Mouse (Mus musculus) ES-Bruce4 (cell line): ENCODE results near the gene Itsn1. TPM values are rescaled to one million over a fixed set of nuclear protein-coding genes. Genes with fewer than 3 reads are reported as not detected.

Experiments used
- H3K27ac ChIP-seq: 2 replicates; pipeline ENCODE4 v1.5.1; 2012; ENCODE audit warnings: low read length, inconsistent platforms; ENCODE audit not compliant: insufficient read depth
- H3K27me3 ChIP-seq: 2 replicates; pipeline ENCODE4 v1.6.1; 2012; ENCODE audit warnings: mild to moderate bottlenecking, low read length, inconsistent platforms; ENCODE audit not compliant: control insufficient read depth, poor library complexity, insufficient read depth, severe bottlenecking
- H3K36me3 ChIP-seq: 2 replicates; pipeline ENCODE4 v1.6.1; 2012; ENCODE audit warnings: inconsistent platforms, mild to moderate bottlenecking, low read length, moderate library complexity; ENCODE audit not compliant: control insufficient read depth, poor library complexity, insufficient read depth, severe bottlenecking
- H3K4me1 ChIP-seq: one replicate; pipeline ENCODE4 v1.8.1; 2011; ENCODE audit warnings: low read length; ENCODE audit not compliant: control insufficient read depth, insufficient read depth
- H3K4me3 ChIP-seq: 2 replicates; pipeline ENCODE4 v1.5.1; 2011; ENCODE audit warnings: low read depth, mild to moderate bottlenecking, low read length
- H3K9ac ChIP-seq: 2 replicates; pipeline ENCODE4 v1.6.1; 2012; ENCODE audit warnings: low read depth, mild to moderate bottlenecking, inconsistent platforms; ENCODE audit not compliant: poor library complexity, severe bottlenecking
- H3K9me3 ChIP-seq: replicated peaks from 2 replicates; pipeline ENCODE4 v1.6.1; 2012; ENCODE audit warnings: mild to moderate bottlenecking, low read length, inconsistent platforms; ENCODE audit not compliant: control insufficient read depth, poor library complexity, insufficient read depth, severe bottlenecking
- CTCF ChIP-seq: IDR thresholded peaks from one replicate; pipeline ENCODE4 v1.8.1; 2011; ENCODE audit warnings: low read depth, low read length
- EP300 ChIP-seq: IDR thresholded peaks from 2 replicates; pipeline ENCODE4 v1.6.1; 2011; ENCODE audit warnings: low read depth, low read length; ENCODE audit not compliant: insufficient read depth
- POLR2A ChIP-seq: IDR thresholded peaks from one replicate; pipeline ENCODE4 v1.8.1; 2011; ENCODE audit warnings: low read length; ENCODE audit not compliant: insufficient read depth
- polyA plus RNA-seq: library from polyadenylated mRNA; stranded (reverse); fragments of >200 nt; gene quantifications from 2 replicates; pipeline ENCODE4 v1.2.4, GENCODE M21; 2011; ENCODE audit warnings: low read depth; ENCODE audit not compliant: missing spikeins, insufficient read depth, insufficient read length

Gene Itsn1
- polyA plus RNA-seq, 1 experiment = 85.7 TPM

DNA sequence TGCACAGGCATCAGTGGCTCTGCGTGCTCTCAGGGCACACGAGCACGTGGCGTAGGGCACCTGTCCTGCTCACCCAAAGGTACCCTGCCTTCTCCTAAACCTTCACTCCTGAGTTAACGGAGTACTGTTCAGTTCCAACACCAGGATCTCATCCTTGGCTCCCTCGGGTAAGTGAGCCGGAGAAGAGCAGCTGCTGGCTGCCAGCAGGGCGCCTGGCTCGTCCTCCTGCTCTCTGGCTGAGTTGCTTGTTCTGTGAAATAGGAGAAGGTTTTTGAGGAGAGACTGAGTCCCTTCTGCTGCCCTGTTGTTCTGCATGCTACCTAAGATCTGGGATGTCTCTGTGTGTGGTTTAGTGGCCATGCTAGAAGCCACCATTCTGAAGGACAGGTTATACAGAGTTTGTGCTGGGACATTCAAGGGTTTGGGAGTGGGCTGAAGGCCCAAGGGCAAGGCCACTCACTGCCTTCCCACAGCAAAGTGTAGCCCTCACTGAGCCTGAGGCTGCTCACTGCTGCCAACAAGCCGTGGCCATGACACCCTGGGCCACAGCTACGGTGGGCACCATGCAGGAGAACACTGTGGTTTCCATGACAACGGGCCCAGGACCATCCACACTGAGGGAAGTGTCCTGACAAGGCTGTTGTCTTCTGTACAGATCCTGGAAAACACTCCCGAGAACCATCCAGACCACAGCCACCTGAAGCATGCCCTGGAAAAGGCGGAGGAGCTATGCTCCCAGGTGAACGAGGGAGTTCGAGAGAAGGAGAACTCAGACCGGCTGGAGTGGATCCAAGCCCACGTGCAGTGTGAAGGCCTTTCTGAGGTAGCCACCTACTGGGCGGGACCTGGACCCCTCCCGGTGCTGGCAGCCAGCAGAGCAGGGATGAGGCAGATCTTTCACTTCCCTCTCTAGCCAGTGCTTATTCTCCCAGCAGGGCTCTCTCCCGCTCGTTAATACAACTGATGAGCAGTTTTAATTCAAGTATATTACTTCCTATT is 170.1 kb downstream of the Itsn1 start:
- Histone ChIP-seq H3K9me3 (no peaks in the 10 kb centered on the region), H3K4me3 (no peak overlapping the region), H3K9ac (no peak overlapping the region), H3K36me3 (no peaks in the 10 kb centered on the region), H3K27me3 (no peaks in the 10 kb centered on the region), H3K27ac (no peak overlapping the region), H3K4me1 (no peaks in the 10 kb centered on the region)
- no peak for TF ChIP-seq POLR2A

DNA sequence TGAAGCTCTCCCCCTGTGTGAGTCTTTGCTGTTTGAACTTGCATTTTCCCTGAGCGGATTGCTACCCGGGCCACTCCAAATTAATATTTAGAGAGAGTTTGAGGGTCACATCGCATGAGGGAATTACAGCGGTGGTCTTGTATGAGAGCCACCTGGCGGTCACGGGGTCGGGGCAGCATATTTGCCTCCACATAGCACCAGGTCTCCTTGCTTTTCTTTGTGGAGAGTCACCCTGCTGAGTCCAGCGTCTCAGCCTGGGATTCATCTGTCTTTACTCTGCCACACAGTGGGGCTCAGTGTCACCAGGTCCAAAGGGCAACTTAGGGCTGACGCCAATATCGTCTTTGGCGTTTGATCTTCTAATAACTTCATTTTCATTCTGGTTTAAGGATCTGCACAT is 171.2 kb downstream of the Itsn1 start:
- Histone ChIP-seq H3K36me3 (no peaks in the 10 kb centered on the region), H3K27ac (no peak overlapping the region), H3K9me3 (no peaks in the 10 kb centered on the region), H3K4me3 (no peak overlapping the region), H3K27me3 (no peaks in the 10 kb centered on the region), H3K4me1 (no peaks in the 10 kb centered on the region), H3K9ac (no peak overlapping the region)
- TF ChIP-seq POLR2A (no peak), EP300 (no peak), CTCF (no peak)

DNA sequence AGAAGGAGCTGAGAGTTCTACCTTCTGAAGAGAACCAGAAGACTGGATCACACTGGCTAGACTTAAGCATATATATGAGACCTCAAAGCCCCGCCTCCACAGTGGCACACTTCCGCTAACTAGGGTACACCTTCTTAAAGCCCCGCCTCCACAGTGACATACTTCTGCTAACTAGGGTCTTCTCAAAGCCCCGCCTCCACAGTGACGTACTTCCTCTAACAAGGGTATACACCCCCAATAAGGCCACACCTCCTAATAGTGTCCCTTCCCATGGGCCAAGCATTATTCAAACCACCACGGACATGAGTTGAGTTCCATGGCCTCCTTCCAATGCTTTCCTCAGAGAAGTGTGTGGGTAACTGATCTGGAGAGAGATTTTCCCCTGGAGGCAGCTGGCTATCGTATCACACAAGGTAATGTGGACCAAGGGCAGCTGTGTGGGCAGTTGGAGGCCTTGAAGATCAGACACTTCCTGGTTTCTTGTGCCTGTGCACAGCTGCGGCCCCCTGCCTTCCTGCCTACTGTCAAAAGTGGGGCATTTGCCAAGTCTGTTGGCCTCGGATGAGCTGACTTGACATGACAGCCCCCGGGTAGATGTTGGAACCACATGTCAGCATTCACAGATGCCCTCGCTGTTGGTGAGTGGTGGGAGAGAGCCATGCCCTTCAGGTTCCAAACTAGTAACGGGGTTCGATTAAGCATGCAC is 174.9 kb downstream of the Itsn1 start:
- Histone ChIP-seq H3K4me1 (peaks cover 1% of the 10 kb centered on the region), H3K9ac (no peak overlapping the region), H3K4me3 (no peak overlapping the region), H3K9me3 (no peaks in the 10 kb centered on the region), H3K27me3 (no peaks in the 10 kb centered on the region), H3K36me3 (no peaks in the 10 kb centered on the region), H3K27ac (no peak overlapping the region)
- no peak for TF ChIP-seq EP300
- TF ChIP-seq POLR2A = no peak
- TF ChIP-seq CTCF = no peak

GRCm38 (mm10) chr16:91905127-91905860 is 176.2 kb downstream of the Itsn1 start:
- Histone ChIP-seq H3K27me3 (no peaks in the 10 kb centered on the region), H3K36me3 (no peaks in the 10 kb centered on the region), H3K9ac (no peak overlapping the region), H3K27ac (no peak overlapping the region), H3K4me3 (peak overlapping the region; percentile 20), H3K9me3 (no peaks in the 10 kb centered on the region), H3K4me1 (peaks cover 1% of the 10 kb centered on the region)
- no peak for TF ChIP-seq CTCF
- no peak for TF ChIP-seq POLR2A
- TF ChIP-seq EP300 = no peak

- Histone ChIP-seq H3K9ac (no peak overlapping the region), H3K27ac (no peak overlapping the region), H3K9me3 (no peaks in the 10 kb centered on the region), H3K4me1 (peaks cover 1% of the 10 kb centered on the region), H3K36me3 (no peaks in the 10 kb centered on the region), H3K4me3 (peak overlapping the region; percentile 20), H3K27me3 (no peaks in the 10 kb centered on the region)
- TF ChIP-seq CTCF (no peak), EP300 (no peak), POLR2A (no peak)
Measured at GRCm38 (mm10) chr16:91905987-91906386, 176.9 kb downstream of the Itsn1 start.
